Mouse (Mus musculus): ENCODE results near the gene Nme1. TPM values are rescaled to one million over a fixed set of nuclear protein-coding genes. Genes with fewer than 3 reads are reported as not detected.

The Nme1 gene
- 63.3 TPM for polyA plus RNA-seq (2017; shearing (Covaris generic))

DNA sequence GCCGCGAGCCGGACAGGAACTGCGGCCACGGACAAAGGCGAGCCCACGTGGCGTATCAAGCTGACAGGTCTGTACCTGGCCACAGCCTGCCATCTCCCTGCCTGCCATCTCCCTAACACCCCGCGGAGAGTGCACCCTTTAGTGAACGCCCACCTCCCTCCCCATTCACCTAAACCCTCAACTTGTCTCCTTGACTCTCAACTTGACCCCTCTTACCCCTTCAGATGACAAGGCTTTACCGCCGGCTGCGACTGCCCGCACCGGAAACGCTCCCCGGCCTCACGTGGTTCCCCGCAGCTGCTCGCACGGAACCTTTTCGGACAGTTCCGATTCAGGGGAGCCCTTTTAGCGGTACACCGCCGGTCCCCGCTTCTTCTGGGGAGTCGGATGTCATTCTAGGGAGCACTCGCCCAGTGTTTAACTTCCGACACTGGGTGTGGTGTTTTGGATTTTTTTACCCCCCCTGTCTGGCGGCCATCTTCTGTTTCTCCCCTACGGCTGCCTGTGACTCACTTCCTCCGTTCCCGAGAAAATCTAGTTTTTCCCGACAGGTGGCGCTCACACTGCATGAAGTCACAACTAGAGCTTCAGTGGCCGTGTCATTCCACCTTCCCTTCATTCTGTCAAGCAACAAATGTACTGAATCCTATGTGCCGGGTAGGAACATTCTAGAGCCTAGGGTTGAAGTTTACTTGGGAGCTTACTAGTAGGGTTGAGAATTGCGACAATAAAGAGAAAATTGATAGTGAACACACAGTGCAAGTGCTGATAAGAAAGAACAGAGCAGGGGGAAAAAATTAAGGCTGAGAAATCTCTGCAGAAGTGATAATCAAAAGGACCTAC lies at the start of gene Nme1, which contains the start of gene Gm20390:
Nme1 (minus strand) TSS at position 517 of the 843 bp plus-strand sequence.
Gm20390 (minus strand) TSS at position 289 of the 843 bp plus-strand sequence.

DNA sequence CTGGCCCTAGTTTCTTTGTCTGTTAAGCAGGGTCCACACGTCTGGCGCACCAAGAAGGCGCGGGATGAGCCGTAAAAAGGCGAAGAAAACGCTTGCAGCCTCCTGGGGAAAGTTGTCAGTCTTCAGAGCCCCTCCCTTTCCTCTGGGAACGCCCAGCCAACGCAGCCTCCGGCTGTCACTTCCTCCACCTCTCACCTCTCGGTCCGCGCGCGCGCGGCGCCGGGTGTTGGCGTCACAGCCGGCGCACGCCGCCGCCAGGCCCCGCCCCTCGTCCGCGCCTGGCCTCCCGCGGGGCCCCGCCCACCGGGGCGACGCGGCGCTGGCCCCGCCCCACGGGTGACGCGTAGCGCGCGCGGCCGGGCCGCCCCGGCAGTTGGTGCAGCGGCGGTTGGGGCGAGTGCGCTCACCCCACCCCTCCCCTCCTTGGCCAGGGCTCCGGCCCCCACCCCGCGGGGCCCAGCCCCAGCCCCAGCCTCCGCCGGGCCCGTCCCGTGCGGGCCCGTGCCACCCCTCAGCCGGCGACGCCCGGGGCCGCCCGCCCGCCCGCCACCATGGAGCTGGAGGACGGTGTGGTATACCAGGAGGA lies 27.5 kb upstream of the Nme1 start, which contains the start of gene Spag9:
Spag9 (plus strand) TSS at position 372 of the 586 bp plus-strand sequence.

DNA sequence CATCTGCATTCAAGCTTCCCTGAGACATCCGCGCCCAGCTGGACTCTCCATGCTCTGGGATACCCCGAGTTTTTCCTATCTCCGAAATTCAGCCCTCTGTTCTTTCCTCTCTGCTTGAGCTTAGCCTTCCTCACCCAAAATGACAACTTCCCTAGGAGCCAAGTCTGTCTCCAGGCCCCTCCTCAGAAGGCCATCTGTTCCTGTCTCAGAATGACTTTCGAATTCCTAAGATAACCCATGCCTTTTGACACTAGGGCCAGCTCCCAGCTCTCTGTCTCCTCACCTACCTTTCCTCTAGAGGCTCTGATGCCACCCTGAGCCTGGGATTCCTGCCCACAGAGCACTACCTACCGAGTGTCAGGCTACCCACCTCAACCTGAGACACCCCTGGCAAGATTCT lies 12.2 kb downstream of the Nme1 start, which contains the start of gene Nme2:
Nme2 (minus strand) TSS at position 101 of the 400 bp plus-strand sequence.

Other genes with a start within 250 kb of the Nme1 start
- 69.0 TPM for gene Utp18, start 82.8 kb downstream of the Nme1 start, polyA plus RNA-seq (2017; shearing (Covaris generic))
- 44.4 TPM for gene Mbtd1, start 82.7 kb downstream of the Nme1 start, polyA plus RNA-seq (2017; shearing (Covaris generic))
- 181 TPM for gene Nme2, start 12.3 kb downstream of the Nme1 start, polyA plus RNA-seq (2017; shearing (Covaris generic))
- gene Gm20390, start 228 bp downstream of the Nme1 start, polyA plus RNA-seq (2017; shearing (Covaris generic)), result 140 TPM
- gene Spag9, start 27.6 kb upstream of the Nme1 start, polyA plus RNA-seq (2017; shearing (Covaris generic)), result 91.4 TPM
- 156 TPM for gene Tob1, start 242.9 kb upstream of the Nme1 start, polyA plus RNA-seq (2017; shearing (Covaris generic))

All from naive thymus-derived CD4-positive, alpha-beta T cell, adult 5 months (primary cell).